Mouse (Mus musculus) thymus, adult 2 months (tissue): Measurements from ENCODE around the gene Ldlrad3.

Experiments used
- CTCF ChIP-seq: fragments of 200-500 bp; IDR thresholded peaks from 2 replicates; pipeline ENCODE4 v1.5.1; 2012; ENCODE audit warnings: mild to moderate bottlenecking, control low read depth, low read length, moderate library complexity, borderline replicate concordance; ENCODE audit not compliant: control insufficient read depth, poor library complexity, insufficient read depth; ENCODE audit errors: extremely low read depth
- POLR2A ChIP-seq: fragments of 200-500 bp; IDR thresholded peaks from 2 replicates; pipeline ENCODE4 v1.6.1; 2012; ENCODE audit warnings: mild to moderate bottlenecking, low read length, control low read depth, moderate library complexity; ENCODE audit not compliant: control insufficient read depth, poor library complexity, insufficient read depth; ENCODE audit errors: extremely low read depth

GRCm38 (mm10) chr2:102216817-102217216 lies 30.6 kb upstream of the Ldlrad3 start:
- TF ChIP-seq CTCF = no peak
- TF ChIP-seq POLR2A = no peak
